Mouse (Mus musculus) ES-E14 (cell line): ENCODE results near the gene Satb1. TPM values are rescaled to one million over a fixed set of nuclear protein-coding genes. Genes with fewer than 3 reads are reported as not detected.

Source experiments
- DNase-seq: peaks from one replicate; pipeline ENCODE4 v3.0.0-alpha.2; 2013; ENCODE audit warnings: low read depth, low spot score
- H3K27ac ChIP-seq: 2 replicates; pipeline ENCODE4 v1.5.1; 2012; ENCODE audit warnings: low read depth, mild to moderate bottlenecking, low read length, moderate library complexity, mixed read lengths; ENCODE audit not compliant: poor library complexity, insufficient read depth, severe bottlenecking
- H3K36me3 ChIP-seq: 2 replicates; pipeline ENCODE4 v1.6.1; 2012; ENCODE audit warnings: mild to moderate bottlenecking, low read length, moderate library complexity, mixed read lengths; ENCODE audit not compliant: control insufficient read depth, poor library complexity, insufficient read depth, severe bottlenecking
- H3K4me1 ChIP-seq, 2 experiments: fragments of 150-350 bp in 1 of 2; sonication (generic) in 1 of 2; 2 replicates each; pipeline ENCODE4 v1.6.1; 2012; ENCODE audit warnings: low read length in 2 of 2, mild to moderate bottlenecking in 1 of 2, mixed read lengths in 1 of 2; ENCODE audit not compliant: control insufficient read depth in 2 of 2, insufficient read depth in 2 of 2, poor library complexity in 1 of 2
- H3K4me3 ChIP-seq, 2 experiments: fragments of 150-350 bp in 1 of 2; sonication (generic) in 1 of 2; 2 replicates each; pipeline ENCODE4 v1.5.1; 2012; ENCODE audit warnings: low read length in 2 of 2, low read depth in 1 of 2, mild to moderate bottlenecking in 1 of 2, mixed read lengths in 1 of 2; ENCODE audit not compliant: insufficient read depth in 1 of 2, poor library complexity in 1 of 2, severe bottlenecking in 1 of 2
- H3K9ac ChIP-seq: 2 replicates; pipeline ENCODE4 v1.6.1; 2012; ENCODE audit warnings: low read depth, mild to moderate bottlenecking, low read length, mixed read lengths; ENCODE audit not compliant: poor library complexity, insufficient read depth, severe bottlenecking
- H3K9me3 ChIP-seq: fragments of 150-350 bp; sonication (generic); 2 replicates; pipeline ENCODE4 v1.6.1; 2012; ENCODE audit warnings: low read depth, mild to moderate bottlenecking, low read length; ENCODE audit not compliant: control insufficient read depth, insufficient read depth
- CHD2 ChIP-seq: IDR thresholded peaks from 2 replicates; pipeline ENCODE4 v1.6.1; 2014; ENCODE audit warnings: mild to moderate bottlenecking, low read depth, low read length, inconsistent platforms
- HCFC1 ChIP-seq: IDR thresholded peaks from 2 replicates; pipeline ENCODE4 v1.6.1; 2012; ENCODE audit warnings: low read length, inconsistent platforms, borderline replicate concordance; ENCODE audit not compliant: insufficient read depth
- MAFK ChIP-seq: IDR thresholded peaks from 2 replicates; pipeline ENCODE4 v1.6.1; 2014; ENCODE audit warnings: mild to moderate bottlenecking, low read depth, low read length, inconsistent platforms; ENCODE audit not compliant: insufficient read depth
- ZC3H11A ChIP-seq: IDR thresholded peaks from 2 replicates; pipeline ENCODE4 v1.6.1; 2012; ENCODE audit warnings: low read depth, mild to moderate bottlenecking, inconsistent platforms, low read length, borderline replicate concordance
- ZNF384 ChIP-seq: IDR thresholded peaks from 2 replicates; pipeline ENCODE4 v1.6.1; 2012; ENCODE audit warnings: low read depth, low read length, inconsistent platforms
- in situ Hi-C, 2 experiments: fragments of 600-800 bp; cut with MboI; formaldehyde crosslinking; loops; one replicate each; pipeline ENCODE4 v1.15.1; 2025; ENCODE audit warnings: low sequenced_read_pairs in 2 of 2, inconsistent platforms in 1 of 2; ENCODE audit not compliant: unreplicated experiment in 2 of 2
- total RNA-seq: library from RNA; depleted of rRNA; stranded (reverse); fragments of 300-350 nt; gene quantifications from 2 replicates; pipeline ENCODE4 v1.2.3, GENCODE M21; 2012

Gene Satb1
- total RNA-seq, 1 experiment: 4.1 TPM

- Histone ChIP-seq H3K36me3 (peaks cover 4% of the 10 kb centered on the region; the same call in 1 of the 2 replicates), H3K9ac (no peak overlapping the region), H3K9me3 (no peaks in the 10 kb centered on the region), H3K27ac (peak overlapping the region; percentile 7; the same call in 1 of the 2 replicates), H3K4me3 (no peak overlapping the region), H3K4me1 (no peaks in the 10 kb centered on the region)
- TF ChIP-seq ZC3H11A (no peak), CHD2 (no peak), ZNF384 (no peak), MAFK (no peak), HCFC1 (no peak)
- in situ Hi-C loops: no loop called here
- no peak for DNase-seq
Observed at GRCm38 (mm10) chr17:51783591-51784279, 49.4 kb downstream of the Satb1 start.

- in situ Hi-C loops: no loop called here
- TF ChIP-seq MAFK (no peak), HCFC1 (no peak), ZNF384 (no peak), ZC3H11A (no peak), CHD2 (no peak)
- H3K36me3 ChIP-seq: peaks cover 4% of the 10 kb centered on the region; the same call in 1 of the 2 replicates
Observed at GRCm38 (mm10) chr17:51780036-51780435, 53.1 kb downstream of the Satb1 start.

GRCm38 (mm10) chr17:51778961-51779360 lies 54.1 kb downstream of the Satb1 start:
- Histone ChIP-seq H3K36me3 (peaks cover 4% of the 10 kb centered on the region; the same call in 1 of the 2 replicates), H3K4me1 (no peaks in the 10 kb centered on the region), H3K9me3 (no peaks in the 10 kb centered on the region), H3K4me3 (no peak overlapping the region), H3K27ac (no peak overlapping the region), H3K9ac (no peak overlapping the region)
- TF ChIP-seq ZNF384 (no peak), CHD2 (no peak), HCFC1 (no peak), ZC3H11A (no peak), MAFK (no peak)
- no peak for DNase-seq
- in situ Hi-C loops: no loop called here

More at GRCm38 (mm10) chr17:51780036-51780435, 53.1 kb downstream of the Satb1 start:
- no peaks in the 10 kb centered on the region for H3K9me3 ChIP-seq
- H3K27ac ChIP-seq: no peak overlapping the region
- DNase-seq: no peak
- no peak overlapping the region for H3K4me3 ChIP-seq
- no peaks in the 10 kb centered on the region for H3K4me1 ChIP-seq
- no peak overlapping the region for H3K9ac ChIP-seq

GRCm38 (mm10) chr17:51777813-51778212 lies 55.3 kb downstream of the Satb1 start:
- no peak overlapping the region for H3K9ac ChIP-seq
- H3K4me3 ChIP-seq: no peak overlapping the region
- H3K27ac ChIP-seq: no peak overlapping the region
- no peaks in the 10 kb centered on the region for H3K9me3 ChIP-seq
- no peak for DNase-seq
- in situ Hi-C loops: no loop called here
- H3K4me1 ChIP-seq: no peaks in the 10 kb centered on the region
- H3K36me3 ChIP-seq: peaks cover 4% of the 10 kb centered on the region; the same call in 1 of the 2 replicates
- TF ChIP-seq ZC3H11A (no peak), ZNF384 (peak; percentile 86), MAFK (no peak), HCFC1 (no peak), CHD2 (no peak)
